Mouse (Mus musculus): Measurements from ENCODE around the gene Mmp9. TPM values are rescaled to one million over a fixed set of nuclear protein-coding genes. Genes with fewer than 3 reads are reported as not detected.

Mmp9 gene
- total RNA-seq, 2 experiments from 2014 or later, result 2.0 to 2.9 TPM

DNA sequence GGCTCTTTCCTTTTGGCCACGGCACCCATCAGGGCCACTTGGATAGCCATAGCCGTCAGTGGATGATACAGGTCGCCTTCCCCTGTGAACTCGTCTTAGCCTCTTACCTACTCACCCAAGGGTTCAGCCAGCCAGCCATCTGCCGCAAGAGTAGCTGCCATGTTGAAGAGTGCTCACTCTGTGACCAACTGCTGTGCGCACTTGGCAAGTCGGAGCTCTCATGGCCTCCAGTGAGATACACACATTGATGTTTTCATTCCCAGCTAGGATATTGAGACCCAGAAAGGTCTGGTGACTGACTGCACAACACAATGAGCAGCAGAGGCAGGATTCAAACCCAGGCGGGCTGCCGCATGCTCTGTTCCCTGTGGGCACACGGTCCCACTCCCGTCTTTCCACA lies 53.6 kb downstream of the Mmp9 start:
- no peak for DNase-seq

DNA sequence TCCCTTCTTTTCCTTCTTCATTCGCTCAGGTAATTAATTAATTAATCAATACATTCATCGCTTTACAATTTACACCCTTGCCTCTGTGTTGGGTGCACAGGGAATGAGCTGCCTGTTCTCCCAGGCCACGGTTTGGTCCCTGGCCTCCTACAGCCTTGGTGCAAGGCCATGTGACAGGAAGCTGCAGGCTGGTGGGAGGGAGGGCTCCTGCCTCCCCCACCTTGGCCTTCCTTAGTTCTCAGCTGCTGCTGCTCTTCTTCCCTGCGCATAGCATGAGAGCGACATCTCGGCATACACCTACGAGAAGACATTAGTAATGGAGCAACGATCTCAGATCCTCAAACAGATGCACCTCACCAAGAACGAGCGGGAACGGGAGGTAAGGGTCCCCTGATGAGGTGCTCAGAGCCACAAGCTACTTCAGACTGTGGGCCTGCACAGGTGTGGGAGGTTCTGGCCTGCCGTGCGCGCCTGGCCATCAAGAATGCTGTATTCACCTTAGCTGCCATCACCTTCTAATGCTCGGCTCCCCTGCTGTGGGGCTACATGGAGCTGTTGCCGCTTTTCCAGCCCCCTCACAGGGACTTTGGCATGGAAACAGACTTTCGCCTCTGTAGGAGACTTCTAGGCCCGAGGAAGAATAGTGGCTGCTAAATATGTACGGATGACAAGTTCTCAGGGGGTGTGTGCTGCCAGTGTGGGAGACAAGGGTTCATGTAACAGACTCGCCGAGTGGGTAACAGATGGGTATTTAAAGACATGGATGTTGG lies 54.3 kb downstream of the Mmp9 start:
- no peak for DNase-seq

DNA sequence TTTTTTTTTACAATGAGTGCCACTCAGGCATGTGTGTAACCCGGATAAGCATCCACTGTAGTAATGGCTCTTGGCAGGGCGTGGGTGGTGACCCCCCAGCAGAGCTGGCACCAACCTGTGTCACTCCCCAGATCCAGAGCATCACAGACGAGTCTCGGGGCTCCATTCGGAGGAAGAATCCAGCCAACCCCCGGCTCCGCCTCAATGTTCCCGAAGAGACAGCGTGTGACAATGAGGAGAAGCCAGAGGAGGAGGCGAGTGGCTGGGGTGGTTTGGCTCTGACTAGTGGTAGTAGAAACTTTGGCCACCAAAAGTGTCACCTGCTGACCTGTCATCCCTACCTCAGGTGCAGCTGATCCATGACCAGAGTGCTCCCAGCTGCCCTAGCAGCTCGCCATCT lies 55.4 kb downstream of the Mmp9 start:
- no peak for DNase-seq

DNA sequence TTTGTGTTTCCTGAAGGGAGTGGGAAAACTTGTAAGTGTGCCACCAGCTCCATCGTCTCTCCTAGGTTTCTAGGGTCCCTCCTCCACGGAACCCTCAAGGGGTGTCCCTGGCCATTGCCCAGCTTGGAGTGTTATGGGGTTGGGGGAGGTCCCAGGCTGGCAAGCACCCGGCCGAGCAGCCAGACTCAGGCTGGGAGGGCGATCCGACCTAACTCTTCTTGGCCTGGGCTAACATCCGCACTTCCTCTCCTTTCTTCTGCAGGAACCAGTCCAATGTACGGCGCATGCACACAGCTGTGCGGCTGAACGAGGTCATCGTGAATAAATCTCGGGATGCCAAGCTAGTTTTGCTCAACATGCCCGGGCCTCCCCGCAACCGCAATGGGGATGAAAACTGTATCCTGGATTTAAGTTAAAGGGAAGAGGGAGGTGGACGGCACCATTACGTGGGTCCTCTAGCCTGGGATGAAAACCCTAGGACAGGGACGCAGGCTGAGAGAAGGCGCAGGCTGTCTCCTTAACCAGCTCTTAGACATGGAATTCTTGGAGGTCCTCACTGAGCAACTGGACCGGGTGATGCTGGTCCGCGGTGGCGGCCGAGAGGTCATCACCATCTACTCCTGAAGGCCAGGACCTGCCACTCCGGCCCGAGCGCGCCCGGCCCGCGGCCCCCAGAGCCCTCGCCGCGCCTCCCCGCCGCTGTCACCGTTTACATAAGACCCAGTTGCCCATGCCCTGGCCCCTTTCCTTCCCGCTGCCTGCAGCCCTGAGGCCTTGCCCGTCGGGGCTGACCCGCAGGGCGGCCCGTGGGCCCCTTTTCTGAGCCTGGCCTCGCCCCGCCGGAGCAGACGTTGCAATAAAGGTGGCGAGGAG lies 56.5 kb downstream of the Mmp9 start:
- DNase-seq, result no peak

DNA sequence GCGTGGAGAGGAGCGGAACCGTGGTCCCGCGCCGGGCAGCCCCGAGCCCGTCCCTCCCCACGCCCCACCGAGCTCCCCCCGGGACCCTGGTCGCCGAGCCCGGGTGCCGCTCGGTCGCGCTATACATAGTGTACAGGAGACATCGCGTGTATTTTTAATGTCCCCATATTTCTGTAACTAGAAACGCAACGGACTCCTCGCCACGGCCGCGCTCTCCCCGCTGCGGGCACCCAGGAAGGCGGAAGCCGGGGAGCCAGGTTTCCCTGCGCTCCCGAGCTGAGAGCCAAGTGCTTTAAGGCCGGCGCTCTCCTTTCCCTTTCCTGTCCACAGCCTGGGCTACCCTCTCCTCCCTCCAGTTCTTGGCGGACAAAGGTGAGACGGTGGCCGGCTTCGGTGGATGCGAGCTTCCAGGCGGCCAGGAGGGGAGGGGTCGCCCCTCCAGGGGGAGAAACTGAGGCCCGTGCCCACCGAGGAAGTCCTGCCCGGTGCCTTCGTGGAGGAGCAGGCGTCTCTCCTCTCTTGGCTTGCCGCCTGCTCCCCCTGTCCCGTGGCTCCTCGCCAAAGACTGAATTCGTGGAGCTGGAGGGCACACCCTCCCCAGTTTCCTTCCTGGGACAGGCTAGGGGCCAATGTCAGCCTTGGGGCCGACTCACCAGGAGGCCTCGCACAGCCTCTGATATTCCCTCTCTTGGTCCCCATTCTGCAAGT lies 57.3 kb downstream of the Mmp9 start:
- no peak for DNase-seq

DNA sequence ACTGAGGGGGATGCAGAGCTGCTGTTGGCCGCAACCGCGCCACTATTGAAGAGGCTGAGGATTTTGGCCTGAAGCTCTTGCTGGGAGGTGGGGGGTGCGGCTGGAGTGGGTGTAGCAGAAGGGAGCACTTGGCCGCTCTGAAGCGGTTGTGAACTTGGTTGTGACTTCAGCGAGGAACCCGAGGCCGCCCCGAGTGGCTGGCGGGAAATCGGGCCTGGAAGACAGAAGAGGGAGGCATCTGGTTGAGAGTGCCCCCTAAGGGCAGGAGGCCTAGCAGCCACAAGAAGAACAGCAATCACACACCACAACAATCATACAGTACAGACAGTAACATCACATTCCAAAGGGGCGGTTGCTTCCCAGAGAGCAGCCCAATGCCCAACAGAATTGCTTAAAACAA lies 61.4 kb downstream of the Mmp9 start:
- DNase-seq, result no peak

GRCm38 (mm10) chr2:165003108-165003507 lies 62.5 kb downstream of the Mmp9 start:
- DNase-seq, result no peak

DNA sequence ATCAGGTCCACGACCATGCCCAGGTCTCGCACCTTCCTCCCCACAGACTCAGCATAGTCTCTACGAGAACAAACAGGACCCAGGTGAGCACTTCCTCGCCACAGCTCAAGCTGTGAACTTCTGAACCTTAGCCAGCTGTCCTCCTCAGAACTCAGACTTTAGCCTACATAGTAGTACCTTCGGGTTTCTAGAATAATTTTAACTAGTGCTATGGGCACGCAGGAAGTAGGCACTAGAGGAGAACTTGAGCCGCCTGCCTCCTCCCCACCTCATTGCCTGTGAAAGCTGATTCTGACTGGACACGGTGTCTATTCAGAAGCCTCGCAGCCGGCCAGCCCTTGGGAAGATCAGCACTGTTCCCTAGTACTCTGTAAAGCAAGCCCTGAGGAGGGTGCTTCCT lies 63.7 kb downstream of the Mmp9 start:
- DNase-seq, result no peak

Other genes with a start within 250 kb of the Mmp9 start
- gene Spint4, start 242.3 kb upstream of the Mmp9 start, total RNA-seq (2021), result not detected
- not detected for gene Spint5, start 225.5 kb upstream of the Mmp9 start, total RNA-seq (2021)
- 1 to 10 TPM; 1.5 to 2.2 TPM for gene Wfdc3, start 194.8 kb upstream of the Mmp9 start, total RNA-seq (2021)
- gene Dnttip1, start 194.8 kb upstream of the Mmp9 start, total RNA-seq (2021), result 10 to 100 TPM; 34.0 to 37.7 TPM
- gene Ube2c, start 170.9 kb upstream of the Mmp9 start, total RNA-seq (2021), result 1 to 10 TPM; 1.2 to 1.5 TPM
- not detected for gene Tnnc2, start 160.8 kb upstream of the Mmp9 start, total RNA-seq (2021)
- 10 to 100 TPM; 36.7 to 44.0 TPM for gene Snx21, start 155.0 kb upstream of the Mmp9 start, total RNA-seq (2021)
- 10 to 100 TPM; 27.8 to 28.2 TPM for gene Acot8, start 135.9 kb upstream of the Mmp9 start, total RNA-seq (2021)
- gene Zswim3, start 135.7 kb upstream of the Mmp9 start, total RNA-seq (2021), result 1 to 10 TPM; 8.2 to 8.6 TPM
- gene Zswim1, start 118.1 kb upstream of the Mmp9 start, total RNA-seq (2021), result 10 to 100 TPM; 21.6 to 23.0 TPM
- gene Spata25, start 112.2 kb upstream of the Mmp9 start, total RNA-seq (2021), result not detected
- gene Ctsa, start 107.9 kb upstream of the Mmp9 start, total RNA-seq (2021), result 10 to 100 TPM; 92.9 to 93.4 TPM
- gene Neurl2, start 107.3 kb upstream of the Mmp9 start, total RNA-seq (2021), result 1 to 10 TPM; 1.8 to 2.7 TPM
- gene Pltp, start 83.1 kb upstream of the Mmp9 start, total RNA-seq (2021), result 10 to 100 TPM; 66.9 to 70.7 TPM
- 10 to 100 TPM; 41.2 to 44.1 TPM for gene Pcif1, start 61.5 kb upstream of the Mmp9 start, total RNA-seq (2021)
- 10 to 100 TPM; 23.8 to 29.7 TPM for gene Zfp335, start 29.0 kb upstream of the Mmp9 start, total RNA-seq (2021)
- gene Slc12a5, start 20.0 kb downstream of the Mmp9 start, total RNA-seq (2021), result 100 to 1,000 TPM; 398 to 404 TPM
- gene Ncoa5, start 94.1 kb downstream of the Mmp9 start, total RNA-seq (2021), result 10 to 100 TPM; 56.8 to 66.3 TPM
- 1 to 10 TPM in 1 of 2 experiments, under 1 TPM in 1; 0.77 to 1.3 TPM for gene Cd40, start 114.8 kb downstream of the Mmp9 start, total RNA-seq (2021)
- not detected for gene 1700025C18Rik, start 150.0 kb downstream of the Mmp9 start, total RNA-seq (2021)

All from layer of hippocampus, postnatal 36 days (tissue).